Mouse (Mus musculus) heart, embryonic 12.5 days (tissue): ENCODE results near the gene Junb. TPM values are rescaled to one million over a fixed set of nuclear protein-coding genes. Genes with fewer than 3 reads are reported as not detected.

Source experiments
- microRNA-seq: library from miRNA; unstranded; fragments of <30 nt; microRNA quantifications from one replicate; pipeline ENCODE4, GENCODE M21; 2017
- polyA plus RNA-seq: library from polyadenylated mRNA; unstranded; fragments of >200 nt; fragmentation: Nextera tagmentation; extraction: Ambion mirVana; gene quantifications from 2 replicates; pipeline ENCODE4 v1.2.1, GENCODE M21; 2016

Gene Junb
- polyA plus RNA-seq, 1 experiment from 2014 or later: 13.2 TPM

Small RNA genes within 50 kb of the gene (microRNA-seq; reads per million reads assigned to microRNA genes)
- not detected for gene Gm24197

Other genes starting within 250 kb of the Junb start
- gene Nfix, start 178.4 kb downstream of the Junb start, polyA plus RNA-seq: 9.2 and 10.9 TPM in 2 replicates
- gene Dand5, start 155.9 kb downstream of the Junb start, polyA plus RNA-seq: 4.6 and 6.2 TPM in 2 replicates
- 50.9 and 52.1 TPM in 2 replicates for gene Gadd45gip1, start 147.2 kb downstream of the Junb start, polyA plus RNA-seq
- 129 and 131 TPM in 2 replicates for gene Rad23a, start 138.1 kb downstream of the Junb start, polyA plus RNA-seq
- 747 and 767 TPM in 2 replicates for gene Calr, start 131.8 kb downstream of the Junb start, polyA plus RNA-seq
- gene Farsa, start 121.7 kb downstream of the Junb start, polyA plus RNA-seq: 53.6 and 59.2 TPM in 2 replicates
- 36.5 and 36.9 TPM in 2 replicates for gene Syce2, start 106.6 kb downstream of the Junb start, polyA plus RNA-seq
- 35.5 and 36.2 TPM in 2 replicates for gene Gcdh, start 84.8 kb downstream of the Junb start, polyA plus RNA-seq
- gene Klf1, start 76.8 kb downstream of the Junb start, polyA plus RNA-seq: 12.1 and 17.9 TPM in 2 replicates
- gene Dnase2a, start 70.2 kb downstream of the Junb start, polyA plus RNA-seq: 4.2 and 4.3 TPM in 2 replicates
- 0.13 and 0.24 TPM in 2 replicates for gene Mast1, start 41.4 kb downstream of the Junb start, polyA plus RNA-seq
- gene Rtbdn, start 31.7 kb downstream of the Junb start, polyA plus RNA-seq: 0.20 and 0.31 TPM in 2 replicates
- gene Gm49661, start 9.3 kb downstream of the Junb start, polyA plus RNA-seq: not detected in 2 replicates
- gene Prdx2, start 9.1 kb downstream of the Junb start, polyA plus RNA-seq: 638 and 672 TPM in 2 replicates
- gene Rnaseh2a, start 9.0 kb downstream of the Junb start, polyA plus RNA-seq: 77.1 and 79.0 TPM in 2 replicates
- 7.2 and 7.7 TPM in 2 replicates for gene Hook2, start 11.9 kb upstream of the Junb start, polyA plus RNA-seq
- gene Best2, start 35.8 kb upstream of the Junb start, polyA plus RNA-seq: not detected in 2 replicates
- gene Asna1, start 46.6 kb upstream of the Junb start, polyA plus RNA-seq: 114 and 118 TPM in 2 replicates
- 102 and 109 TPM in 2 replicates for gene Trir, start 48.1 kb upstream of the Junb start, polyA plus RNA-seq
- gene Tnpo2, start 58.2 kb upstream of the Junb start, polyA plus RNA-seq: 28.8 and 34.4 TPM in 2 replicates
- 17.3 and 18.8 TPM in 2 replicates for gene Fbxw9, start 81.3 kb upstream of the Junb start, polyA plus RNA-seq
- not detected in 2 replicates for gene Gm5741, start 89.3 kb upstream of the Junb start, polyA plus RNA-seq
- 50.4 and 60.9 TPM in 2 replicates for gene Dhps, start 93.0 kb upstream of the Junb start, polyA plus RNA-seq
- gene Wdr83os, start 102.0 kb upstream of the Junb start, polyA plus RNA-seq: 107 and 109 TPM in 2 replicates
- gene Wdr83, start 102.6 kb upstream of the Junb start, polyA plus RNA-seq: 31.7 and 33.2 TPM in 2 replicates
- gene Man2b1, start 104.6 kb upstream of the Junb start, polyA plus RNA-seq: 33.2 and 34.8 TPM in 2 replicates
- gene Zfp791, start 144.4 kb upstream of the Junb start, polyA plus RNA-seq: 1.2 and 1.3 TPM in 2 replicates
- gene Cks1brt, start 173.2 kb upstream of the Junb start, polyA plus RNA-seq: not detected in 2 replicates
- gene Olfr371, start 247.3 kb upstream of the Junb start, polyA plus RNA-seq: not detected in 2 replicates